Mouse (Mus musculus) telencephalon, adult 2 months (tissue): ENCODE measurements at regions not wholly inside any gene's neighbourhood (a gene's known extent, or its start where the extent isn't known, plus 50 kb on each side); places are given as distances from the start of the nearest gene placed in this dataset.

Source experiments
- DNase-seq: peaks from one replicate; pipeline ENCODE4 v3.0.0-alpha.2; 2011; ENCODE audit warnings: low read depth, low spot score

DNA sequence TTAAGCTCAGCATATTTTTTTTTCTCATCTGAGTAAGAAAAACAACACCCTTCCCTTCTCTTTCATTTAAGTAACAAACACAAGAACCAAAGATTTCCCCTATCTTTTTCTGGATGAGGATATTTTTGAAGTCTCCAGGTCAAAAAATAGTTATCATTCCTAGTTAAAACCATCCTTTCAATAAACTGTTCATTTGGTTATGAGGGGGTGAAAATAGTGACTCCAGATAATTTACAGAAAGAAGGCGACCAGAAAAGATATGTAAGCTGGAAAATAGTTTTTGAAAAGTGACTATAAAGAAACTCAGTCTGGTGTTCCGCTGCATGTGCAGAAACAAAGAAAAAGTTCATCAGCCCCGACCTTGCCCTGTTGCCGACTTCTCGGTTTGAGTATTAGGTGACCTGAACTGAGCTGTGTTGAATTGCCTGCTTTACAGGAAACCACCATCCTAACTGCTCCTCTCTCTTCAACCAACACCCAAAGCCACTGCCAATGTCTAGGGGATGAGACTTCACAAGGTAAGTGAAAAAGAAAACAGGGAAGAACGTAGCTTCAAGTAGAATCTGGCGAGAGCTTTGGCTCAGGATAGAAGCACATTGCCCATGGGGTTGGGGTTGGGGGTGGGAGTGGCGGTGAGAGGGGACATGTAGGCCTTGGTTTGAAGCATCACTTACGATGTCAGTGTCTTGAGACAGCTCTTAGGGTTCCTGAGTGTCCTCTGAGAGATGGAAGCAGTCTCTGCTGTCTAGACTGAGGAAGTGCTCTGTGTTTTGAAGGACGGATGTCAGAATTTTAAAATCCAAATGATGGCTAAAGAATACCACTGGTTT is 104.6 kb downstream of the Ube2e3 start:
- DNase-seq: no peak

DNA sequence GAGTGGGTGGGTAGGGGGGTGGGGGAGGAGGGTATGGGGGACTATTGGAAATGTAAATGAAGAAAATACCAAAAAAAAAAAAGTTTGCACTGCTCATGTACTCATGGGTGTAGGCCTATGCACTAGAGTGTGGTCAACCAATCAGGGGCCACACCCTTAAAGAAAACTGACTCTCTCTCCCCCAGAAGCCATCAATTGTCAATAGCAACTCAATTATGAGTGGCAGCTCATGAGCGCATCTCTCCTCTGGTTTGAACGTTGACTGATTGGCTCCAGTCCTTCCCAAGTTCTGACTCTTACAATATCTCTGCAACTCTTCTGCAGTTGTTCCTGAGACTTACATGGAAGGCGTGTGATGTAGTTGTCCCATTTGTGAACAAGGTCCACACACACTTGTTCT is 105.9 kb downstream of the Ube2e3 start:
- no peak for DNase-seq

DNA sequence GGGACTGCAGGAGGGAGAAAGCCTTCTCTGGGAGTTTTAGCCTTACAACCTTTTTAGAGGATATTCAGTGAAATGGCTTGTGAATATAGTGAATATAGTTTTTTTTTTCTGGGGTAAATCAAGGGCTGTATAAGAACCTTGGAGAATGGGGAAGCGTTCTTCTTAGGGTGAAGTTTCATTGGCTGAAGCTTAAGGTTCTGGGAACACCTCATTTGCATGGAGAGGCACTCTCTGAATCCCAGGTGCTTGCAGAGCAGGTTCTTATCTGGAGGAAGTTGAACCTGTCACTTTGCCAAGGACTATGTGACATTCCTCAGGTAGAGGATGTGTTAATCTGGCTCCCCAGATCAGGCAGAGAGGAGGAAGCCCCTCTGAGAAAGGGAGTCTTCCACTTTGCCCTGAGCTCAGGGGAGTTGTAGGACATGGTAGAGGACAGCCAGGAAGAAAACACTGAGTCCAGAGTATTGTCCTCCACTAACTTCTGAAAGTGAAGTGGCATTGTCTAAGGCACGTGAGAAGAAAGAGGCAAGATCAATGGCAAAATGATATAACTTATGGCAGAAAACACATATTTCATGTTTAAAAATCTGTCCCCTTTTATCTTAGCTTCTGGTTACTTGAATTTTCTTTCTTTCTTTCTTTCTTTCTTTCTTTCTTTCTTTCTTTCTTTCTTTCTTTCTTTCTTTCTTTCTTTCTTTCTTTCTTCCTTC is 106.9 kb downstream of the Ube2e3 start:
- DNase-seq: no peak

DNA sequence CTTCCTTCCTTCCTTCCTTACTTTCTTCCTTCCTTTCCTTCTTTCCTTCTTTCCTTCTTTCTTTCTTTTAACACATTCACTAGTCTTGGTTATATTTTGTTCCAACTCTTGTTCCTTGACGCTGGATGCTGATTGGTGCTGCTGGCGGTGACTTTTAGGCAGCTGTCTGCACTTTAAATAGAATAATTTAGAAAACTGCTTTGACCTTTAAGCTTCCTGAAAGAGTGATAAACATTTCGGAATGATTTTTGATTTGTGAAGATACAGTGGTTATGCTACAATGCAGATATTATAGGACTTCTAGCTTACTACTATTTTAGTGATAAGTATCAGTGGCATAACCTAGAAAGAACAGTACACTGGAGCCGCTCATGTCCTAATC is 107.5 kb downstream of the Ube2e3 start:
- no peak for DNase-seq

DNA sequence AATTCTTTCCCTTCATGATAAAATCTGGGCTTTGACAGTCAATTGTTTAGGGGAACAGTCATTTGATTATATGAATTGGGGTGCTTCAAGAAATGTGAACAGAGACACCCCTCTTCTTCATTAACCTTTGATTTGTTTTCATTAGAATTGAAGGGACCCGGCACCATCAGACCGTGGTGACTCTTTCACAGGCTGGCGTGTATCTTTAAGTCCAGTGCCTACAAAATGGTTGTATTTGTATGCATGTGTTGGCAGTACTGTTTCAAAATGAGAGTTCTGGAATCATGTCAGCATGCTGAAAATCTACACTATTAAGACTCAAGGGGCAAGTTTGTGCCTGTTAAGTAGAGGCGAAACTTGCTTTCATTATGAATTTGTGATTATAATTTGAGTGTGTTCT is 108.2 kb downstream of the Ube2e3 start:
- DNase-seq: no peak

DNA sequence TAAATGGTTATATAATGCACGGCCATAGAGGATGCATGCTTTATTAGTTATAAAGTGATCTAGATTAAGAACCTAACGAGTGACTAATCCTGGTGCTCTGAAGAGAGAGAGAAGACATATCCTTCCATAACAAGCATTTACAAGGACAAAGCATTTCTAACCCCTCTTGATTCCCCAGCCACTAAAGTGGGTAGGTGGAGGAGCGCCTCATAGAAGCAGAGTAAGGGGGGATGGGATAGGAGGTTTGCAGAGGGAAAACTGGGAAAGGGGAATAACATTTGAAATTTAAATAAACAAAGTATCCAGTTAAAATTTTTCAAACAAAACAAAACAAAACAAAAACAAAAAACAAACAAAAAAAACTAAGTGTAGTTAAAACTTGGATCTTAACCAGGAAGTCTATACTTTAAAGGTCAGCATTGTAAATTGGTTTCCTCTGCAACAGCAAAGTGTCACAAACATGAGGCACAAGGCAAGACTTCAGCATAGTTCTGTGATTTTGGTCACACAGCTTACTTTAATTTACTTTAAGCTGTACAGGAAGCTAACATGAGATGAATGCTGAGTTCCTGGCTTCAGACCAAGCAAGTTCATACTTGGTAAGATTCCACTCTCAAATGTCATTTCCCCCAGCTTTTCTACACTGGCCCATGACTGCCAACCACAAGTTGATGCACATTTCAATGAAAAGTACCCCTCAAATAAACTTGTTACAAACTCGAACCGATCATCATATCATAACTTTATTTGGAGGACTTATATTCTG is 109.9 kb downstream of the Ube2e3 start:
- DNase-seq: no peak

DNA sequence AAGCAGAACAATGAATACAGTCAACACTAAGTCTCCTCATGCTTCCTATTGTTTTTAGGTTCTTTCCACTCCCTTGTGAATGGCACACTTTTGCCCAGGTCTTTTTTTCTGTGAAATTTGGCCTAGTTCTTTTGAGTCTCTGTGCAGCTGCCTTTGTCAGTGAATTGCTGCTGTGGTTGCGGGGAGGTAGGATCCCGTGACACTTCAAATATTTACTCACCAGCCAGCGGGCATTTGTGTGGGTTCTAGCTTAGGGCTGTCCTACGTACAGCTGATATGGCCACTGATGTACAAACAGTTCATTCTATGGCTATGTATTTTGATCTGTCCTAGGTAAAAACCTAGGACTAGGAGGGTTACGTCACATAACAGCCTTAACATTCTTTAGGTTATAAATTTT is 112.1 kb downstream of the Ube2e3 start:
- no peak for DNase-seq

DNA sequence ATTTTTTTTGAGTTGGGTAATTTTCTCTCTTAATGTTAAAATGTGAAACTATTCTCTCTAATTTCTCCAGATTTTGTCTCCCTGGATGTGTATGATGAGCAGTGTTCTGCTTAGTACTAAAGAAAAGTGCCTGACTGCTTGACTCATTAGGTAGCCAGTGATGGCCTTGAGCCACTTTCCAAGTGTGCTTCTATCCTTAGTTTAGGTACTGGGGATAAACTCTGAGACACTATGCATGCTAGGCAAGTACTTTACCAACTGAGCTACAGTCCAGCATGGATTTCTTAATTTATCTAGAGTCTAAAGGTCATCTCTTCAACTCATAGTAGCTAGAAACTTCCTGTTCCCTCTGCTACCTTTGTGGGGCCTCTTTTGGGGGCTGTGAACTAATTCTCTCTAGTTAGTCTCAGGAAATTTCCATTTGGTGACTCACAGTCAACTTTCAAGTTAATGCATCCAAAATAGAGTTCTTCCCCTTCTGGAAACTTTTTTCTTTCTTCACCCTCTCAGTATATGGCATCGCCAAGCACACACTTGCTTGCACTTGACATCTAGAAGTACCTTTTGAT is 112.8 kb downstream of the Ube2e3 start:
- DNase-seq: no peak

DNA sequence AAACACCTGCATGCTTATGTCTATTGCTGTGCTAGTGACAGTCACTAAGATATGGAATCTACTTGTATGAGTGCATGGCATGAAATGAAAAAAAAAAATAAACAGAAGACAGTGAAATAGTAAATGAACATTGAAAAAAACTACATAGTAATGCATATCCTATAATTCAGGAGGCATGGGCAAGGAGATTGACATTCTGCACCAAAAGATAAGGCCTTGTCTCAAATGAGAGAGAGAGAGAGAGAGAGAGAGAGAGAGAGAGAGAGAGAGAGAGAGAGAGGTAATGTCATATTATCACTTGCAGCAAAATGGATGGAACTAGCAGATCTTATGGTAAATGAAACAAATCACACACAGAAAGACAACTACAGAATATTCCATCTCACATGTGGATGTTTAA is 115.4 kb downstream of the Ube2e3 start:
- no peak for DNase-seq

DNA sequence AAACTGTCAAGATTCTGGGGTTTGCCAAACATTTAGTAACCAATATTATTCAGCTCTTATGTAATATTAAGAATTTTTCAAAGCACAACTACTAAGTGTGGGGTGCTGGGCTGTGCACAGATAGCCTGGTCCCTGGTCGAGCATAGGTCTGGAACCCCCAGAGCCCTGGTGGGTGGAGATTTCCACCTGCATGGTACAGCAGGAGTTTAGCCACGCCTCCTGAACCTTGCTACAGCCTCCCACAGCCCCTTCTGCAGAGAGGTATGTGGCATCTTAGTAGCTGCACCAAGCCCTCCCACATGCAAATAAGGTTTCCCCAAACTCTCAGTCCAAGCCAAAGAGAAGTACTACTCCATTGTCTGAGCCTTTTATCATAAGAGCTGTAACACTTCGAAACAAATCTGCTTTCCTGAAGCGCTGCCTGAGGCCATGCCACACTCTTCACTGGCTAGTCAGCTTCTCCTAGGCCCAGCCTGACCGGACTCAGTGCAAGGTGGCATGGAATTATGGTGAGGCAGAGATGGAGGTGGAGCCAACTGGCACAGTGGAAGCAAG is 116.1 kb downstream of the Ube2e3 start:
- DNase-seq: no peak

DNA sequence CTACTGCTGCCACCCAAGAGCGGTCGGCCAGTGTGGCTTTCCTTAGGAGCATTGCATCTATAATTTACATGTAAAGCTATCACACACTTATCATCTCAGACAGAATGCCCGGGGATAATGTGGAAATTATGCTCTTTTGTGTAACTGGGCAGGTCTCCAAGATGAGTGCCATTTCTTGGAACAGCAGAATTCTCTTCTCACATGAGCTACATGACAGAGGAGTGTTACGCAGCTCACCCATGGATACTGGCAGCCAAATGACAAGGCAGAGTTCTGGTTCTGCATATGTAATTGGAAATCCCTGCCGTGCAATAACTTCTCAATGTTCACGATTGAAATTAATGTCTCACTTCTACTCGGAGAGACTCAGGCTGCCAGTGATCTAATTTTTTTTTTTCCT is 119.1 kb downstream of the Ube2e3 start:
- DNase-seq: no peak

DNA sequence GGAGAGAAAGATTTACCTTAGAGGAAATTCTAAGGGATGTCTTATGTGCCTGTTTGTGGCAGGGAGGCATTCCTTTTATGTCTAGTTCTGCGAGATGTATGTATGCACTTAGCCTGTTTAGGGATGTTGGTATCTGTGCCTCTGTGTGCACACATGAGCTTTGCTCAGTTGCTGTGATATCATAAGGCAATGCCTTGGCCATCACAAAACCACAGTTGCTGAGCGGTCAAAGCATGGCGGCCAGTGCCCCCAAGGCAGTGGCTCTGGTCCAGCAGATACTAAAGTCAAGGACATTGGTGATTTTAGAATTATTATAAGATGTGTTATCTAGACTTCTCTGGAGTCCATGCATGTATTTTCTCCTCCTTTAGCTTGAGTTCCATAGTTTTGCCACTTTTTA is 119.5 kb downstream of the Ube2e3 start:
- no peak for DNase-seq

DNA sequence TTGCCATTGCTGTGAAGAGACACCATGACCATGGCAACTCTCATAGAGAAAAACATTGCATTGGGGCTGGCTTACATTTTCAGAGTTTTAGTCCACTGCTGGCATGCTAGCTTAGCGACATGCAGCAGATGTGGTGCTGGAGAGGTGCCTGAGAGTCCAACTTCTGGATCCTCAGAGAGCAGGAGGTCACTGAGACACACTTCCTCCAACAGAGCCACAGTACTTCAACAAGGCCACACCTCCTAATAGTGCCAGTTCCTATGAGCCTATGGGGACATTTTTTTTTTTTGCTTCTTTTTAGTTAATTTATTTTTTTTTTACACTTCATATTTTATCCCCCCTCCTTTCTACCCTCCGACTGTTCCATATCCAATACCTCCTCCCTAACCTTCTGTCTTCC is 120.3 kb downstream of the Ube2e3 start:
- no peak for DNase-seq

DNA sequence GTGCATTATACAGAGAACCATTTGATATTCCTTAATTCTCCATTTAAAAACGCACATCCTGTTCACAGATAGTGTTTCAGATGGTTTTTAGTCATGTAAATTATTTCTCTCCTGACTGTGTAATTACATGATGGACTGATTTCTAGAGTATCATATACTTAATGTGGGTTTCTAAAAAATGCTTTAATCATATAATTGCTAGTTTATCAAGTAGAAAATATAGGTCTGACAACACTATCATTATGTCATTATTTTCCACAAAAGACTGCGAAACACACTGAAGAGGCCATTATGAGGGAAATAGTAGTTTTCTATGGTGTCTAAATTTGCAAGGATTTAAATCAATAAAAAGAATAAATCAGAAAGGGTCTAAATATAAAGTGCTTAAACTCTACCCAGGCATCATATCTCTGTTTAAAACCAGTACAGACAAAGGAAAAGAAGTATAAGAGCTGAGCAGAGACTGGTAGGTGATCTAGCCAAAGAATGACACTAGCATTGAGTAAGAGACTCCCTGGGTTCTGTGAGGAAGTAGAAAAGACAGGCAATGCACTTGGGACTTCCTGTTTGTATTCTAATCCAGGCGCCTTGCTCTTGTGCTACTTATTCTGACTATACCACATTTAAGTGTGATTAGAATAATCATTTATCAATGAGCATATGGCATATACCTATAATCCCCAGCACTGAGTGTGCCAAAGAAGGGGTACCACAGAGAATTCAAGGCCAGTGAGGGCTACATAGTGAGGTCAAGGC is 127.1 kb downstream of the Ube2e3 start:
- DNase-seq: no peak

DNA sequence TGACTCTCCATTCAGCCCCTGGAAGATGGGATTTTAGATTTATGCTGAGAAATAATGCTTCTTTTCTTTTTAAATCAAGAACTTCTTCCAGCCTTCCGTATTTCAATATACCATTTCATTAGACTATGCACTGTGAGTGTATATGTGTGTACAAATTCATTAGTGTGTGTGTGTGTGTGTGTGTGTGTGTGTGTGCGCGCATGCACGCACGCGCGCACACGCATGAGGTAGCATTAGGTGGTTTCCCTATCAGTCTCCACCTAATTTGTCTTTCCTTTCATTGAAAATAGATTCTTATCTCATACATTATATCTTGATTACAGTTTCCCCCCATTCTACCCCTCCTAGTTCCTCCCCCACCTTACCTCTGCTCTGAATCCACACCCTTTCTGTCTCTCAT is 130.7 kb downstream of the Ube2e3 start:
- no peak for DNase-seq

DNA sequence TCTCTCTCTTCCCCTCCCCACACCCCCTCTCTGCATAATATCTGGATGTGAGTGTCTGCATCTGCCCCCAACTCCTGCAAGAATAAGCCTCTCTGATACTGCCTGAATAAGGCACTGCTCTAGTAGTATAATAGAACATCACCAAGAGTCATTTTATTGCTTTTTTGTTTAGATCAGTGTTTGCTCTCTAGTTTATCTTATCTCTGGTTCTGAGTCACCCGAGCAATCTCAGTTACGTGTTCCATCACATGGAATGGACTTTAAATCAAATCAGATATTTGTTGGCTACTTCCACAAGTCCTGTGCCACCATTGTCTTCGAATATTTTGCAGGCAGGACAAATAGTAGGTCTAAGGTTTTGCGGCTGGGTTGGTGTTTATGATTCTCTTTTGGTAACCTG is 131.5 kb downstream of the Ube2e3 start:
- no peak for DNase-seq

DNA sequence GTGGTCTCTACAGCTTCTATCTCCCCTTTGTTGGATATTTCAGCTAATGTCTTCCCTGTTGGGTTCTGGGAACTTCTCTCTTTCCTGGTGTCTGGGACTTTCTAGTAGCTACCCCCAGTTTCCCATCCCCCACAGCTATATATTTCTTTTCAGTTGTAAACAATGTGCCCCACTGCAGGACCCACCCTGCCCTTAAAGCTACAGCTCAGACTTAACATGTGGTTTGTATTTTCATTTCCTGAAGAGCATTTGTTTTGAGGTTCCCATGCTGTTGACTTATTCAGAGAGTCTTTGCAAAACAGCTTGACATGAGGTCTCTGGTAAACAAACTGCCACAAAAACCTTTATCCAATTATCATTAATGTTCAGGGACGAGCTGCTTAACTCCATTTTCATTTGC is 136.9 kb downstream of the Ube2e3 start:
- DNase-seq: no peak

DNA sequence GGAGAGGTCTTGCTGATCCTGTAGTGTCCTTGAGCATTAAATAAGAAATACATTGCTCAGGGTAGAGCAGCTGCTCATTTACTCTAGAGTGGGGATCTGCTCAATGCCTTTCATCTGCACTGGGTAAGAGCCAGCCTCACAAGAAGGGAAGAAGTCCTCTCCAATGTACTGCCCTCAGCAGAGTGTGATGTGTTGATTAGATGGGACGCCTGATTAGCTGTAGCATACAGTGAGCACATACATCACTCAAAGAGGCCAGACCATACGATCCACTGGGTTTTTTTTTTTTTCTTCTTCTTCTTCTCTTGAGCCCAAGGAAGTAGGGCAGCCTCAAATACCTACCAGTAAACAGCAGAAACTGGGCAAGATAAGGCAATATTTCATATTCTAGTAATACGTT is 140.7 kb downstream of the Ube2e3 start:
- DNase-seq: no peak

DNA sequence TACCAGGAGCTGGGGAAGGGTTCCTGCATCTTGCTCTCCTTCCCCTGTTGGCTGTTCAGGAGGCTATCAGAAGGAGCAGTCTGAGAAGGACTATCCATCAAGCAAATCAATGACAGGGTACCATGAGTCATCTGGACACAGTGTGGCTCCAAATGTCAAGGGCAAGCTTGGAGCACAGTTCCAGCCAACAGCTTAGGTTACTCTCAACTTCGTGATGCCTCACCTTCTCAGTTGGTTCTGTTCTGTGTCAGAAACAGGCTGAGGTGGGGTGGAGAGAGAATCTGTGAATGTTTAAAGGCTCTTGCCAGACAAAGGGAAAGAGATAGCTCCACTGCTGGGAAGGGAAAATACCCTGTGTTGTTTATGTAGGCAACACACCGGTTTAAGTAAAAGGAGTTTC is 141.9 kb downstream of the Ube2e3 start:
- no peak for DNase-seq

DNA sequence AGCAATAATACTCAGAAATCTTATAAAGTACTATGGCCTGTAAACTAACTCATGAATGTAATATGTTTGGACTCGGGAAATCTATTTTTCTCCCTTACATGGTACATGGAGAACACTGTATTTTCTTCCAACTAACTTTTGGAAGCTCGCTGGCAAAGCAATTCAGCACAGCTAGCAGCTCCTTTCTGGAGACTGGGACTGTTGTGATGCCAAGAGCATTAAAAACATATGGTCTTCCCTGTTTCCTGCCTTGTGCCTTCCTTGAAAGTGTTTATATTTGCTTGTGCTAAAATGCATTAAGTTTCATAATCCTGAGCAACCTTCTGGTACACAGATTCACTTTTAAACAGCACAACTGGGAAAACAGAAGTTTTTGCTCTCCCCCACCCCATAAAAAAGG is 142.3 kb downstream of the Ube2e3 start:
- peak; percentile 55 for DNase-seq

DNA sequence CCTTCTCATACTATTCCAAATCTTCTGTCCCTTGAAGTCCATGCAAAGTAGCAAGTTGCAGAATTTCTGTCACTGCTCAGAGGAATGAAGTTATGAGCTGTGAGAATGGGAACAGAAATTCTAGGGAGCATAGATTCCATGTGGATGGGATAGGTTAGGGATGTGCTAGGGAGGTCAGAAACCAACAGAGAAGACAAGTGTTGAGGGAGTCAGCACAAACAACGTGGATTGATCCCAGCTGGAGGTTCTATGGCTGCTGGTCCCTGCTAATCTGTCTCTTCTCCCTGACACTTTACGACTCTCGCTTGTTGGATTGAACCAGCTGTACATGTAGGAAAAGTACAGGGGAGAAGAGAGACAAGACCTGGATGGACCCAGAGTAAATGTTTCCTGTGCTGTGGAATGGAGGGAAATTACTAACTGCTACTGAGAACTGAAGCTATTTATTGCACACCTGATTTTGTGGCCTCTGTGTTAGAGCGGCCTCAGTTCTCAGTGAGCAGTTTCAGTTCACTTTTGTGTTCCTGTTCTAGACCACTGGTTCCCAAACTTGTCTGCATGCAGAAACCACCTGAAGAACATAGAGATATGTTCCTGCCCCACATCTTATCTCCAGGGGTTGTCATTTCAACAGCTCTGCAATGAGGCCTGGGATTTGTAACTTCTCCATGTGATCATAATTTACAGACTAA is 151.0 kb downstream of the Ube2e3 start:
- no peak for DNase-seq
